8 mouse cellular contexts compared by ENCODE assay signal in the genomic region with DNA sequence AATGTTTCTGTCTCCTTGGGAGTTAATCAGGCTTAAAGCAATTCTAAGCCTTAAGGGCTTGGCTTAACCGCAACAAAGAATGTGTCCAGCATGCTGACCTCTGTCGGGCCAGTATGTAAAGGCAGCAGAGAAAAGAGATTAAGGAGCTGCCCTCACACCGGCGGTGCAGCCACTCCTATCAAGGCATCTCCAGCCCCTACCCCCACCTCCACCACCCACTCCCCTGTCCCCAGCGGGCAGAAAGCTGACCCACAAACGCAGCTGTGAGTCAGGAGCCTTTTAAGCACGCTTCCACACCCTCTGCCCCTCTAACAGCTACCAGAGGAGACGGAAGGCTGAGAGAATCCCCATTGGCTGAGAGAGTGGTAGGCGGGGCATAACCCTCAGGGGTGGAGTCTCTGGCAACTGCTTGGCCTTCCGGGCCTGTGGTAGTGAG. TPM values are rescaled to one million over a fixed set of nuclear protein-coding genes. Genes with fewer than 3 reads are reported as not detected.
A peak's percentile ranks its signal among the peaks of the same experiment; 100 is the strongest.
DNase-seq lines count a peak whose midpoint lies in the region; ATAC-seq and TF ChIP-seq lines count a peak whose summit lies in the region.

No protein-coding gene starts in this region.

- peak overlapping the region; percentile 51 for H3K4me2 ChIP-seq in lung, embryonic 14.5 days

- ATAC-seq in lung, embryonic 14.5 days (ENCODE audit: insufficient read depth), result peak; percentile 97

- H3K36me3 ChIP-seq in lung, embryonic 14.5 days (ENCODE audit: insufficient read depth), result no peaks in the 10 kb centered on the region

- DNase-seq in Muller cell, postnatal 12 days (ENCODE audit: inconsistent ontology term), result peak; percentile 82
- DNase-seq in heart, adult 18-20 months, result peak; percentile 37 to 57
- DNase-seq in kidney, adult 11 months, result peak; percentile 36
- DNase-seq in lung, embryonic 14.5 days, result peak; percentile 88
- DNase-seq in ovary, postnatal 10 days (ENCODE audit: low spot score), result peak; percentile 32
- no peak for DNase-seq in right cerebral cortex, postnatal 25 days
- no peak for DNase-seq in right cerebral cortex, adult 2 months (ENCODE audit: low spot score in 2 of 2)

- peak overlapping the region; percentile 31 for H3K4me3 ChIP-seq in brown adipose tissue, adult 24 weeks (ENCODE audit: insufficient read depth, low read depth, low read length)
- H3K4me3 ChIP-seq in lung, embryonic 14.5 days (ENCODE audit: low read depth, low read length), result peak overlapping the region; percentile 30

- H3K27me3 ChIP-seq in lung, embryonic 14.5 days (ENCODE audit: insufficient read depth, low read length), result no peaks in the 10 kb centered on the region

- H3K27ac ChIP-seq in brown adipose tissue, adult 24 weeks (replicated peaks; ENCODE audit: low read depth, low read length), result no peak overlapping the region
- peak overlapping the region; percentile 33; the same call in 1 of the 2 replicates for H3K27ac ChIP-seq in lung, embryonic 14.5 days (ENCODE audit: low read depth)

- no peaks in the 10 kb centered on the region for H3K9me3 ChIP-seq in lung, embryonic 14.5 days (ENCODE audit: low read depth, low read length)

- H3K9ac ChIP-seq in lung, embryonic 14.5 days, result peak overlapping the region; percentile 21

- TF ChIP-seq CTCF in lung, embryonic 14.5 days (IDR thresholded peaks at IDR 0.05; ENCODE audit: low read depth), result peak; percentile 48

- WGBS in lung, embryonic 14.5 days, result 1% methylated on average over 10 of the region's 10 CpGs

- H3K4me1 ChIP-seq in brown adipose tissue, adult 24 weeks (ENCODE audit: control insufficient read depth, insufficient read depth, insufficient read length, low read length), result peaks cover 3% of the 10 kb centered on the region; the same call in 1 of the 2 replicates
- H3K4me1 ChIP-seq in lung, embryonic 14.5 days (ENCODE audit: insufficient read depth), result no peaks in the 10 kb centered on the region; the same call in 1 of the 2 replicates

RNA-seq across cellular contexts. Expression of a gene that starts 18.1 kb away (rescaled TPM):
- polyA plus RNA-seq in brown adipose tissue, adult 24 weeks (2012; ENCODE audit: insufficient read depth, insufficient read length, missing spikeins), result 9.8 and 10.9 TPM in 2 replicates
- total RNA-seq in heart, adult 18-20 months (2021), result 1 to 10 TPM; 1.2 to 2.2 TPM
- 24.3 and 24.9 TPM in 2 replicates for polyA plus RNA-seq in lung, embryonic 14.5 days (2014; fragmentation: Nextera tagmentation; extraction: Ambion mirVana)

Comparison
In these comparisons a context has a peak if more than half of its experiments do, and no peak if none do; other contexts are left out.
1. DNase-seq: peak in Muller cell, postnatal 12 days (single experiment), heart, adult 18-20 months (2 of 2), kidney, adult 11 months (single experiment), lung, embryonic 14.5 days (single experiment) and ovary, postnatal 10 days (single experiment); none in right cerebral cortex, postnatal 25 days (single experiment) and right cerebral cortex, adult 2 months (0 of 2).